Mouse (Mus musculus) embryonic fibroblast, embryonic 13.5 days (primary cell): ENCODE results near the gene Sae1. TPM values are rescaled to one million over a fixed set of nuclear protein-coding genes. Genes with fewer than 3 reads are reported as not detected.

Experiments
- H3K27ac ChIP-seq: 2 replicates; pipeline ENCODE4 v1.5.1; 2012; ENCODE audit warnings: low read length, control low read depth, inconsistent platforms; ENCODE audit not compliant: insufficient read depth
- H3K4me1 ChIP-seq: 2 replicates; pipeline ENCODE4 v1.6.1; 2011; ENCODE audit warnings: low read length; ENCODE audit not compliant: control insufficient read depth, insufficient read depth
- H3K4me3 ChIP-seq: 2 replicates; pipeline ENCODE4 v1.5.1; 2011; ENCODE audit warnings: mild to moderate bottlenecking, control low read depth, low read length; ENCODE audit not compliant: insufficient read depth
- CTCF ChIP-seq: IDR thresholded peaks from 2 replicates; pipeline ENCODE4 v1.5.1; 2011; ENCODE audit warnings: mild to moderate bottlenecking, control low read depth, low read length, moderate library complexity, borderline replicate concordance; ENCODE audit not compliant: insufficient read depth
- POLR2A ChIP-seq: IDR thresholded peaks from 2 replicates; pipeline ENCODE4 v1.6.1; 2011; ENCODE audit warnings: low read depth, mild to moderate bottlenecking, control low read depth, low read length, moderate library complexity
- polyA plus RNA-seq: library from polyadenylated mRNA; stranded (reverse); fragments of >200 nt; gene quantifications from 2 replicates; pipeline ENCODE4 v1.2.4, GENCODE M21; 2011; ENCODE audit warnings: low read depth; ENCODE audit not compliant: missing spikeins, insufficient read length

Gene Sae1
- 125 and 133 TPM in 2 replicates for polyA plus RNA-seq

- TF ChIP-seq POLR2A, result peak; percentile 91
- no peak for TF ChIP-seq CTCF
- peaks cover 8% of the 10 kb centered on the region for H3K4me1 ChIP-seq
- H3K27ac ChIP-seq, result peak within 1 kb of the TSS; percentile 50
- H3K4me3 ChIP-seq, result peak within 1 kb of the TSS; percentile 83
These were observed at the start of gene Sae1 for GRCm38 (mm10) chr7:16387160-16388041. Gene Sae1 (minus strand): TSS chr7:16387806.

DNA sequence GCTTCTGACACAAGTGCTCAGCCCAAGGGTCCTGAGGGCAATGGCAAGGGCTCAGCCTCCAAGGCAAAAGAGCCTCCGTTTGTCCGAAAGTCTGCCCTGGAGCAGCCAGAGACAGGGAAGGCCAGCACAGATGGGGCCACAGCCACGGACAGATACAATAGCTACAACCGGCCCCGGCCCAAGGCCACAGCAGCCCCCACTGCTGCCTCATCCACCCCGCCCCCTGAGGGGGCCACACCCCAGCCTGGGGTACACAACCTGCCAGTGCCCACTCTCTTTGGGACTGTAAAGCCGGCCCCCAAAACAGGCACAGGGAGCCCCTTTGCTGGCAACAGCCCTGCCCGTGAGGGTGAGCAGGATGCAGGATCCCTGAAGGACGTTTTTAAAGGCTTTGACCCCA, 47.5 kb upstream of the Sae1 start:
- TF ChIP-seq POLR2A (no peak), CTCF (no peak)
- Histone ChIP-seq H3K4me3 (no peak overlapping the region), H3K27ac (no peak overlapping the region), H3K4me1 (no peaks in the 10 kb centered on the region)

- Histone ChIP-seq H3K4me3 (no peak overlapping the region), H3K4me1 (no peaks in the 10 kb centered on the region)
These were observed 45.9 kb upstream of the Sae1 start for GRCm38 (mm10) chr7:16433352-16433971.

GRCm38 (mm10) chr7:16426129-16426729, 38.6 kb upstream of the Sae1 start:
- no peak overlapping the region for H3K27ac ChIP-seq
- H3K4me1 ChIP-seq, result no peaks in the 10 kb centered on the region
- TF ChIP-seq CTCF (peak; percentile 67), POLR2A (no peak)
- H3K4me3 ChIP-seq, result no peak overlapping the region

More at GRCm38 (mm10) chr7:16433352-16433971, 45.9 kb upstream of the Sae1 start:
- no peak overlapping the region for H3K27ac ChIP-seq
- no peak for TF ChIP-seq POLR2A
- no peak for TF ChIP-seq CTCF

DNA sequence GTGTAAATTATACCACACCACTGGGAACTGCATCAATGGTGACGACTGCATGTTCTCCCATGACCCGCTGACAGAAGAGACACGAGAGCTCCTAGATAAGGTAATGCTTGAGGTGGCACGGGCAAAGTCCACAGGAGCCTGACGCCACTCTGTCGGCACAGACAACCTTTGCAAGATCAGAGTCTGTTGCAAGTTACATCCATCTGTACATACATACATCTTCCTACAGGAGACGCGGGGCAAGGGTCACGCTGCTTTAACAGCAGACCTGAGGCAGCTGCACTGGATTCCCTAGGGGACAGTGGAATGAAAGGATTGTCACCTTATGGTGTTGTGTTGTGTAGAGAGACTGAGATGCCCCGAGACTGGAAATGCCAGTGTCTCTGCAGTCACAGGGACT, 38.1 kb upstream of the Sae1 start:
- no peak overlapping the region for H3K27ac ChIP-seq
- H3K4me3 ChIP-seq, result no peak overlapping the region
- no peak for TF ChIP-seq POLR2A
- TF ChIP-seq CTCF, result no peak
- no peaks in the 10 kb centered on the region for H3K4me1 ChIP-seq

GRCm38 (mm10) chr7:16423731-16424130, 36.1 kb upstream of the Sae1 start:
- no peak for TF ChIP-seq POLR2A
- TF ChIP-seq CTCF, result no peak
- Histone ChIP-seq H3K4me1 (no peaks in the 10 kb centered on the region), H3K4me3 (no peak overlapping the region), H3K27ac (no peak overlapping the region)

DNA sequence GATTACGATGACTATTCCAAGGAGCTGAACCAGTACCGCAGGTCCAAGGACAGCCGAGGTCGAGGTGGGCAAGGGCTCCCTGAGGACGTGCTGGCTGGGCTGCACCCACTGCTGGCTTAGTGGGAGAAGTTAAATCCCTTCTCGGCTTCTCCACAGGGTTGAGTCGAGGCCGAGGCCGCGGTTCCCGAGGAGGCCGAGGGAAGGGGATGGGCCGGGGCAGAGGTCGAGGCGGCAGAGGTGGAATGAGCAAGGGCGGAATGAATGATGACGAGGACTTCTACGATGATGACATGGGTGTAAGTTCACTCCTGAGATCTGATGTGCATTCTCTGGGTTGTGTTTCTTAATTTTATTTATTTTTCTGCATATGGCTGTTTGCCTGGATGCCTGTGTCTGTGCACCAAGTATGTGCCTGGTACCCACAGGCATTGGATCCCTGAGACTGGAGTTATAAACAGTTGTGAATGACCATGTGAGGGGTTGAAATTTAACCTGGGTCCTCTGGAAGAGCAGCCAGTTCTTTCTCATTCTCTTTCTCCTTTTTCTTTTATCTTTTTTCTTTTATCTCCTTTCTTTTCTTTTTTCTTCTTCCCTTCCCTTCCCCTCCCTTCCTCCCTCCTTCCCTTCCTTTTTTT, 34.7 kb upstream of the Sae1 start:
- TF ChIP-seq CTCF (no peak), POLR2A (no peak)
- H3K4me3 ChIP-seq, result no peak overlapping the region
- H3K4me1 ChIP-seq, result no peaks in the 10 kb centered on the region
- no peak overlapping the region for H3K27ac ChIP-seq

DNA sequence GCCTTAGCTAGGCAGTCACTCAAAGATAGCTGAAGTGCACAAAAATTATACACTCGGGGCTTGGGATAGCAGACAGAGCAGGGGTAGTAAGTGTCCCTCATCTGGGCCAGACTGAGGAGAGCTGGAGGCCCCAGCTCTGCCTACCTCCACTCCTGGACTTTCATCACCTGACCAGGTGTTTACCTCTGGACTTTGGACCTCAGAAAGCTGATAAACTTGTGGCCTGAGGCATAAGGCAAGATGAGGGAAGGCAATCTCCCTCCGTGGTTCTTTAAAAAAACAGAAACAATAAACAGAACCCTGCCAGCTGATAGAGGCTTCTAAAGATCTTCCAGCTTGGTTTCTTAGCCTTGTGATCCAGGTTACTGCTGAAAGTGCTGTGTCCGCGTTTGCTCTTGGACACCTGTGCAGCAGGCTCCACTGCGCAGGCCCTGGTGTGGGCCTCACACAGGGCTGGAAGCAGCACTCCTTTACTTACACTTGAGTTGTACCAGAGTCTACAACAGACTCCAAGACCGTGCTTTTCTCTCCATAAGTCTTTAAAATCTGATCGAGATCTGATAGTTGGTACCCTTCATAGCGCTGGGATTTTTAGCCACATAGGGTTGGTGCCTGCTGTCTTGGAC, 33.0 kb upstream of the Sae1 start:
- no peak overlapping the region for H3K27ac ChIP-seq
- no peaks in the 10 kb centered on the region for H3K4me1 ChIP-seq
- TF ChIP-seq POLR2A (no peak), CTCF (no peak)
- no peak overlapping the region for H3K4me3 ChIP-seq

DNA sequence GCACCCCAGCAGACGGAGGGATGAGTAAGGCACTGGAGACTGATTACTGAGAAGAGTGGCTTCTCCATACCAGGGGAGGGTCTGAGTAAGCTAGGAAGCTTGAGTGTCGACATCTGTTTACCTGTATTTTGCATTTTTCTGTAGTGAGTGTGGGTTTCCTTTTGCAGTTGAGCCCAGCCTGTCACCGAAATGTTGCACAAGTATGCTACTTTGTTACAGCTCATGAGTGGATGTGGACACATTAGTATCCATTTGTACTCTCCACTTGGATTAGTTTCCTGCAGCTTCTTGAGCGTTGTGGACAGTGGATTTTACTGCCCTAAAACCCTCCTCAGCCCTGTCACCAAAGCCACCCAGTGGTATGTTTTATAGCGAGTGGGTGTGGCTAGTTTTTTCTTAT, 31.1 kb upstream of the Sae1 start:
- Histone ChIP-seq H3K4me3 (no peak overlapping the region), H3K4me1 (no peaks in the 10 kb centered on the region), H3K27ac (no peak overlapping the region)
- TF ChIP-seq CTCF (no peak), POLR2A (no peak)

GRCm38 (mm10) chr7:16417141-16417771, 29.6 kb upstream of the Sae1 start:
- Histone ChIP-seq H3K27ac (no peak overlapping the region), H3K4me3 (no peak overlapping the region), H3K4me1 (no peaks in the 10 kb centered on the region)
- no peak for TF ChIP-seq POLR2A
- TF ChIP-seq CTCF, result no peak
